Mouse (Mus musculus) liver, embryonic 14.5 days (tissue): ENCODE data around the gene Ppp1r37.

Experiments used
- CTCF ChIP-seq: IDR thresholded peaks from 2 replicates; pipeline ENCODE4 v1.5.1; 2016; ENCODE audit warnings: antibody characterized with exemption, low read depth, control low read depth
- EP300 ChIP-seq: IDR thresholded peaks from 2 replicates; pipeline ENCODE4 v1.6.1; 2016; ENCODE audit warnings: antibody characterized with exemption, low read depth

DNA sequence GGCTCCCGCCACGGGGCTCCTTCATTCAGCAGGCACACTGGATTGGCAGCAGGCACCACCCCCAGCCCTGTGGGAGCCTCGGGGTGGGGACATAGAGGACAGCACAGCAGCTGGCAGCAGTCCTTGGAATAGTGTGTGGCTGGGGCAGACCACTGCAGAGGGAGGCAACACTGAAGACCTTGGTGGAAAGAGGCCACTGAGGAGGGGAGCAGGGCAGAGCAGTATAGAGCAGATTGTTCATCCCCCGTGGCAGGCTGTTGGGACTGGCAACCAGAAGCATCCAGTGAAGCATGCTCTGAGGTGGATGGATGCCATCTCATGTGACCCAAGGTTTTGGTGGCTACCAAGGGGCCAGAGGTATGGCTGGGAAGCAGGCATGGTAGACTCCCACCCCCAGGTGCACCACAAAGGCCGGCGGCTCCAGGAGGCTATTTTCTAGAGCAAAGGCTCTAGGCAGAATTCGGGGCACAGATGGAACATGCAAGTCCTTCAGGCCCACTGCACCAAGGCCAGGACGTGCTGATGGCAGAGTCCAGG lies 20.7 kb downstream of the Ppp1r37 start:
- TF ChIP-seq EP300 (no peak), CTCF (no peak)
